Mouse (Mus musculus) erythroblast, embryonic 14.5 days (primary cell): ENCODE results near the gene Vdac1.

Experiments
- GATA1 ChIP-seq: IDR thresholded peaks from 2 replicates; pipeline ENCODE4 v1.6.1; 2012; ENCODE audit warnings: low read length, inconsistent platforms, mixed read lengths
- TAL1 ChIP-seq: IDR thresholded peaks from 3 replicates; pipeline ENCODE4 v1.6.1; 2012; ENCODE audit warnings: low read length, inconsistent platforms, mixed read lengths

DNA sequence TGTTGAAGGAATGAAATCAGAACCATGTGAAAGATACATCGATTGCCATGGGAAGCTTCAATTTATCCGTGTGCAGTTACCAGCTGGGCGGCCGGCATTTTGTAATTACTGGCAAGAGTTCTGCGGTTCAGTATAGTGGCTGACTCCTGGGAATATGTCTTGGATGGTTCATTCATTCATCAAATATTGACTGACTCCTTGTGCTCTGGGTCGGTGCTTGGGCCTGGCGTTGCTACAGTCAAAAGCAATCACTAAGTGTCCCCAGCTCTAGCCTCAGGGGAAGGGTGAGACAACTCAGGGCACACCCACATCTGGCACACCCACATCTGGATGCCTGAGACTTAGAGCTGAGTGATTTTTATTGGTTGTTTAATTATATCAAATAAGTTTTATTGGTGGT lies 13.2 kb downstream of the Vdac1 start:
- TF ChIP-seq TAL1 = no peak
- TF ChIP-seq GATA1 = no peak
